ENCODE assay signal across 20 mouse cellular contexts in the genomic region with DNA sequence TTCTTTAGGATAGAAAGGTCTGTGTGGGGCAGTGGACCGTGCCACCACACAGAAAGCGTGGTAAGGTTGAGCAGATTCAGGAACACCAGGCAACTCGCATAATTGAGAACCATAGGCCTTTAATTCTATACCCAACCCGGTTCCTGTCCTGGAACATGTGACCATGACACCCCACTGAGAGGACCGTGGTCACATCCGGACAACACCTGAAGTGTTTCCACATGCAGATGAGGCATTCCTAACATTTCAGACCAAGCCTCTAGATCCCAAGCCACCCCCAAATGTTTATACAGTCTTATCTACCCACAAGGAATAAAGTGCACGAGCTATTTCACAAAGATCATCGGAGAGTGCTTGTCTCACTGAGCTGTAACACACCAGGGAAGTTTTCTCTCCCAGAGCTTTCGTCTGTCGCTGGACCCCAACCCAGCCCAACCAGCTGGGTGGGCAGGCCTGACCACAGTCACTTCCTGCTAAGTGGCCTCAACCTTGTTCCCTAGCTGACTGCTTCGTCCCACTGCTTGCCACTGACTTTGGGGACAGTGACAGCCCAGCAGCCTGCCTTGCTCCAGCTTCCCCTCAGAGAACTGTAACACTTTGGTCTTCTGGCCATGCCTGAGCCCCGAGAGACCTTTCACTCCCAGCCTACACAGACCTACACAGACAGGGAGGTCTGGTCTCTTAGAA. TPM values are rescaled to one million over a fixed set of nuclear protein-coding genes. Genes with fewer than 3 reads are reported as not detected.
A peak's percentile ranks its signal among the peaks of the same experiment; 100 is the strongest.
DNase-seq lines count a peak whose midpoint lies in the region; ATAC-seq and TF ChIP-seq lines count a peak whose summit lies in the region.
"Had no signal": no experiment of that assay in that cellular context is flagged by ENCODE, and none has a peak within 500 bp of the region (broad histone marks: within the 10 kb centered on the region; RNA-seq: fewer than 3 reads in every experiment).

No protein-coding gene starts in this region.

- H3K36me3 ChIP-seq in kidney, postnatal 0 days (ENCODE audit: insufficient read depth, low read length), result no peaks in the 10 kb centered on the region
- no peaks in the 10 kb centered on the region for H3K36me3 ChIP-seq in kidney, adult 2 months (ENCODE audit: control insufficient read depth, insufficient read depth, low read length)
- no peaks in the 10 kb centered on the region for H3K36me3 ChIP-seq in lung, embryonic 15.5 days
- no peaks in the 10 kb centered on the region for H3K36me3 ChIP-seq in stomach, embryonic 15.5 days
- H3K36me3 ChIP-seq: forebrain, embryonic 15.5 days; intestine, embryonic 15.5 days; midbrain, embryonic 12.5 days had no signal

- DNase-seq in kidney, postnatal 0 days (ENCODE audit: low spot score), result no peak
- DNase-seq in kidney, adult 2 months, result no peak
- DNase-seq in right cerebral cortex, adult 2 months (ENCODE audit: low spot score in 2 of 2), result no peak
- DNase-seq in cerebellum, adult 9-10 months, result no peak
- no peak for DNase-seq in frontal cortex, postnatal 14 days (ENCODE audit: low spot score in 2 of 2)
- DNase-seq: cerebellum, postnatal 25 days; gastrocnemius, adult 2 months; heart, adult 2 months; heart, postnatal 14 days; liver had no signal

- no peak overlapping the region for H3K4me3 ChIP-seq in kidney, postnatal 0 days (replicated peaks; ENCODE audit: low read depth, low read length)
- no peak overlapping the region for H3K4me3 ChIP-seq in kidney, adult 2 months (ENCODE audit: insufficient read depth, low read depth, low read length)
- H3K4me3 ChIP-seq in lung, embryonic 15.5 days, result no peak overlapping the region
- H3K4me3 ChIP-seq in stomach, embryonic 15.5 days (replicated peaks), result no peak overlapping the region
- H3K4me3 ChIP-seq: erythroblast, embryonic 14.5 days; forebrain, embryonic 15.5 days; gastrocnemius, adult 2 months; heart, adult 2 months; intestine, embryonic 15.5 days; midbrain, embryonic 12.5 days; neural tube, embryonic 13.5 days had no signal

- H3K4me2 ChIP-seq in kidney, postnatal 0 days (ENCODE audit: low read length), result no peak overlapping the region
- no peak overlapping the region for H3K4me2 ChIP-seq in lung, embryonic 15.5 days
- no peak overlapping the region for H3K4me2 ChIP-seq in stomach, embryonic 15.5 days
- H3K4me2 ChIP-seq: forebrain, embryonic 15.5 days; hindbrain, embryonic 14.5 days; intestine, embryonic 15.5 days; midbrain, embryonic 12.5 days; neural tube, embryonic 13.5 days had no signal

- H3K27me3 ChIP-seq in kidney, postnatal 0 days (ENCODE audit: insufficient read depth, low read length), result no peaks in the 10 kb centered on the region
- no peaks in the 10 kb centered on the region for H3K27me3 ChIP-seq in kidney, adult 2 months (replicated peaks; ENCODE audit: control insufficient read depth, insufficient read depth, low read length)
- no peaks in the 10 kb centered on the region for H3K27me3 ChIP-seq in lung, embryonic 15.5 days
- H3K27me3 ChIP-seq in stomach, embryonic 15.5 days (replicated peaks), result no peaks in the 10 kb centered on the region
- H3K27me3 ChIP-seq: forebrain, embryonic 15.5 days; intestine, embryonic 15.5 days; midbrain, embryonic 12.5 days; neural tube, embryonic 13.5 days had no signal

- no peak for TF ChIP-seq CTCF in kidney, postnatal 0 days (IDR thresholded peaks at IDR 0.05; ENCODE audit: low read depth)
- no peak for TF ChIP-seq CTCF in kidney, adult 2 months (conservative IDR thresholded peaks at IDR 0.05; ENCODE audit: insufficient read depth, insufficient read length, low read depth, low read length)

- TF ChIP-seq POLR2A in kidney, adult 2 months (IDR thresholded peaks at IDR 0.05; ENCODE audit: low read depth, low read length), result no peak

- 53% methylated on average over 12 of the region's 12 CpGs for WGBS in kidney, postnatal 0 days
- 70% methylated on average over 12 of the region's 12 CpGs for WGBS in kidney, adult 2 months
- WGBS in lung, embryonic 15.5 days, result 37% methylated on average over 12 of the region's 12 CpGs
- WGBS in stomach, embryonic 15.5 days, result 46% methylated on average over 12 of the region's 12 CpGs

- no peak; the same call in 1 of the 2 replicates for ATAC-seq in kidney, postnatal 0 days (replicated peaks; ENCODE audit: low FRiP score, low read depth)
- ATAC-seq in granulocyte monocyte progenitor cell, adult 5-6 weeks (replicated peaks; ENCODE audit: poor library complexity, severe bottlenecking), result peak; percentile 79
- no peak for ATAC-seq in lung, embryonic 15.5 days (ENCODE audit: borderline replicate concordance, extremely low read depth, low FRiP score, low TSS enrichment)
- no peak for ATAC-seq in stomach, embryonic 15.5 days (ENCODE audit: insufficient read depth, low FRiP score, low read depth)
- ATAC-seq: forebrain, embryonic 15.5 days had no signal

- peaks cover 5% of the 10 kb centered on the region; the same call in 1 of the 2 replicates for H3K4me1 ChIP-seq in kidney, postnatal 0 days (replicated peaks; ENCODE audit: insufficient read depth, low read length)
- H3K4me1 ChIP-seq in kidney, adult 2 months (ENCODE audit: control insufficient read depth, insufficient read depth, low read length), result no peaks in the 10 kb centered on the region
- H3K4me1 ChIP-seq in lung, embryonic 15.5 days, result peaks cover 19% of the 10 kb centered on the region
- no peaks in the 10 kb centered on the region for H3K4me1 ChIP-seq in stomach, embryonic 15.5 days
- H3K4me1 ChIP-seq: forebrain, embryonic 15.5 days; midbrain, embryonic 12.5 days; neural tube, embryonic 13.5 days had no signal

- H3K9me3 ChIP-seq in kidney, postnatal 0 days (replicated peaks; ENCODE audit: low read length), result no peaks in the 10 kb centered on the region
- H3K9me3 ChIP-seq in lung, embryonic 15.5 days, result no peaks in the 10 kb centered on the region
- no peaks in the 10 kb centered on the region for H3K9me3 ChIP-seq in stomach, embryonic 15.5 days
- H3K9me3 ChIP-seq: forebrain, embryonic 15.5 days; intestine, embryonic 15.5 days; midbrain, embryonic 12.5 days; neural tube, embryonic 13.5 days had no signal

- peak overlapping the region; percentile 34; the same call in 1 of the 2 replicates for H3K27ac ChIP-seq in kidney, postnatal 0 days
- H3K27ac ChIP-seq in kidney, adult 2 months (ENCODE audit: insufficient read depth, low read depth, low read length), result no peak overlapping the region
- peak overlapping the region; percentile 42; the same call in 1 of the 2 replicates for H3K27ac ChIP-seq in lung, embryonic 15.5 days
- H3K27ac ChIP-seq in stomach, embryonic 15.5 days, result 0 out of 2 replicates have a peak overlapping the region, but pooled peaks have one; percentile 4
- H3K27ac ChIP-seq: forebrain, embryonic 15.5 days; gastrocnemius, adult 2 months; heart, adult 2 months; hindbrain, embryonic 14.5 days; intestine, embryonic 15.5 days; midbrain, embryonic 12.5 days; neural tube, embryonic 13.5 days had no signal

- H3K9ac ChIP-seq in kidney, postnatal 0 days (ENCODE audit: low read depth, low read length), result no peak overlapping the region
- no peak overlapping the region for H3K9ac ChIP-seq in lung, embryonic 15.5 days
- no peak overlapping the region for H3K9ac ChIP-seq in stomach, embryonic 15.5 days
- H3K9ac ChIP-seq: forebrain, embryonic 15.5 days; hindbrain, embryonic 14.5 days; intestine, embryonic 15.5 days; liver, postnatal 0 days; midbrain, embryonic 12.5 days; neural tube, embryonic 13.5 days had no signal

RNA-seq across cellular contexts. Expression of a gene that starts 47.9 kb away (rescaled TPM):
- 32.3 and 32.8 TPM in 2 replicates for polyA plus RNA-seq in kidney, postnatal 0 days (2015; fragmentation: Nextera tagmentation; extraction: Ambion mirVana)
- polyA plus RNA-seq in kidney, adult 2 months (2012; rRNA removed), result 23.4 and 27.6 TPM in 2 replicates
- total RNA-seq in granulocyte monocyte progenitor cell, adult 5-6 weeks (2014; fragmentation: Nextera tagmentation), result 41.3 and 44.3 TPM in 2 replicates
- 41.6 and 43.7 TPM in 2 replicates for total RNA-seq in granulocyte monocyte progenitor cell, adult 5-6 weeks (2017)
- polyA plus RNA-seq in lung, embryonic 15.5 days (2015; fragmentation: Nextera tagmentation; extraction: Ambion mirVana), result 30.6 and 32.7 TPM in 2 replicates
- 27.9 and 29.7 TPM in 2 replicates for polyA plus RNA-seq in stomach, embryonic 15.5 days (2015; fragmentation: Nextera tagmentation; extraction: Ambion mirVana)
